8 mouse cellular contexts compared by ENCODE assay signal in genomic region chr9:108936418-108937364, GRCm38 (mm10). TPM values are rescaled to one million over a fixed set of nuclear protein-coding genes. Genes with fewer than 3 reads are reported as not detected.
A peak's percentile ranks its signal among the peaks of the same experiment; 100 is the strongest.
DNase-seq lines count a peak whose midpoint lies in the region; ATAC-seq and TF ChIP-seq lines count a peak whose summit lies in the region.

Uqcrc1 (plus strand) TSS chr9:108936633.

- peak within 1 kb of the TSS; percentile 59 for H3K4me2 ChIP-seq in heart, embryonic 15.5 days
- H3K4me2 ChIP-seq in liver, embryonic 14.5 days (ENCODE audit: low read depth), result peak within 1 kb of the TSS; percentile 81
- peak within 1 kb of the TSS; percentile 78 for H3K4me2 ChIP-seq in neural tube, embryonic 11.5 days (ENCODE audit: low read depth)
- H3K4me2 ChIP-seq in stomach, postnatal 0 days (replicated peaks; ENCODE audit: low read depth), result peak within 1 kb of the TSS; percentile 89

- H3K4me1 ChIP-seq in forebrain, embryonic 10.5 days, result peaks cover 11% of the 10 kb centered on the region
- 0 out of 2 replicates have a peak, but pooled peaks cover 6% of the 10 kb centered on the region for H3K4me1 ChIP-seq in heart, embryonic 15.5 days (replicated peaks)
- peaks cover 3 to 7% of the 10 kb centered on the region in 2 experiments for H3K4me1 ChIP-seq in liver, embryonic 14.5 days (replicated peaks; ENCODE audit: control insufficient read depth in 2 of 2, insufficient read depth in 2 of 2, low read length in 1 of 2)
- H3K4me1 ChIP-seq in neural tube, embryonic 11.5 days (ENCODE audit: control insufficient read depth, insufficient read depth, low read length), result 0 out of 2 replicates have a peak, but pooled peaks cover 2% of the 10 kb centered on the region
- H3K4me1 ChIP-seq in stomach, postnatal 0 days (replicated peaks; ENCODE audit: control insufficient read depth, insufficient read depth), result no peaks in the 10 kb centered on the region

- peak; percentile 99 for TF ChIP-seq CTCF in liver, embryonic 14.5 days (IDR thresholded peaks at IDR 0.05; ENCODE audit: low read depth)
- TF ChIP-seq CTCF in stomach, postnatal 0 days (IDR thresholded peaks at IDR 0.05; ENCODE audit: low read depth), result peak; percentile 97

- H3K27ac ChIP-seq in forebrain, embryonic 10.5 days, result peak within 1 kb of the TSS; percentile 89
- H3K27ac ChIP-seq in heart, embryonic 15.5 days, result peak within 1 kb of the TSS; percentile 86
- H3K27ac ChIP-seq in liver, embryonic 14.5 days, result no peak within 1 kb of the TSS; the same call in 1 of the 2 replicates
- no peak within 1 kb of the TSS for H3K27ac ChIP-seq in neural tube, embryonic 11.5 days (ENCODE audit: low read depth, low read length)
- peak within 1 kb of the TSS; percentile 80 for H3K27ac ChIP-seq in stomach, postnatal 0 days (replicated peaks)

- peak; percentile 92 to 93 for DNase-seq in CD8-positive naive resting alpha-beta T cell, adult 2 months (ENCODE audit: low read depth in 2 of 2, low spot score in 2 of 2)
- DNase-seq in c-Kit-positive CD71-negative TER-119-negative erythroid progenitor cells, embryonic 14.5 days (ENCODE audit: low read depth), result peak; percentile 99
- DNase-seq in forebrain, embryonic 10.5 days (ENCODE audit: extremely low spot score, low spot score), result peak; percentile 92
- peak; percentile 96 to 97 for DNase-seq in kidney, postnatal 25 days
- peak; percentile 96 to 97 (median 96) for DNase-seq in liver, embryonic 14.5 days (ENCODE audit: low read depth in 3 of 3, low spot score in 3 of 3)
- peak; percentile 98 for DNase-seq in neural tube, embryonic 11.5 days (ENCODE audit: low spot score)
- peak; percentile 96 for DNase-seq in stomach, postnatal 0 days (ENCODE audit: low spot score)

- no peak for TF ChIP-seq EP300 in liver, embryonic 14.5 days (IDR thresholded peaks at IDR 0.05; ENCODE audit: low read depth)
- TF ChIP-seq EP300 in stomach, postnatal 0 days (optimal IDR thresholded peaks at IDR 0.05), result no peak

- peaks cover 38% of the 10 kb centered on the region for H3K36me3 ChIP-seq in forebrain, embryonic 10.5 days (replicated peaks)
- H3K36me3 ChIP-seq in heart, embryonic 15.5 days, result peaks cover 37% of the 10 kb centered on the region
- H3K36me3 ChIP-seq in liver, embryonic 14.5 days (replicated peaks; ENCODE audit: control insufficient read depth, insufficient read depth, low read depth), result peaks cover 20% of the 10 kb centered on the region
- H3K36me3 ChIP-seq in neural tube, embryonic 11.5 days (ENCODE audit: control insufficient read depth, insufficient read depth, low read length), result peaks cover 8% of the 10 kb centered on the region
- H3K36me3 ChIP-seq in stomach, postnatal 0 days (ENCODE audit: control insufficient read depth, insufficient read depth, low read length), result peaks cover 5% of the 10 kb centered on the region

- H3K4me3 ChIP-seq in forebrain, embryonic 10.5 days, result peak within 1 kb of the TSS; percentile 91
- H3K4me3 ChIP-seq in heart, embryonic 15.5 days, result peak within 1 kb of the TSS; percentile 74
- H3K4me3 ChIP-seq in liver, embryonic 14.5 days (ENCODE audit: insufficient read depth in 1 of 2, low read depth in 2 of 2, low read length in 2 of 2), result peak within 1 kb of the TSS; percentile 86 to 90
- peak within 1 kb of the TSS; percentile 86 for H3K4me3 ChIP-seq in neural tube, embryonic 11.5 days (ENCODE audit: low read depth, low read length)
- peak within 1 kb of the TSS; percentile 75 for H3K4me3 ChIP-seq in stomach, postnatal 0 days (ENCODE audit: low read depth, low read length)

- ATAC-seq in heart, embryonic 15.5 days (replicated peaks; ENCODE audit: insufficient number of reproducible peaks, insufficient read depth, low FRiP score, low read depth), result peak; percentile 91
- peak; percentile 88 for ATAC-seq in liver, embryonic 14.5 days (ENCODE audit: insufficient read depth)
- ATAC-seq in neural tube, embryonic 11.5 days (ENCODE audit: insufficient read depth, low FRiP score, low TSS enrichment), result peak; percentile 85
- ATAC-seq in stomach, postnatal 0 days (ENCODE audit: low FRiP score, low TSS enrichment), result peak; percentile 94

- H3K27me3 ChIP-seq in forebrain, embryonic 10.5 days (ENCODE audit: poor library complexity, severe bottlenecking), result no peaks in the 10 kb centered on the region
- H3K27me3 ChIP-seq in heart, embryonic 15.5 days, result no peaks in the 10 kb centered on the region
- H3K27me3 ChIP-seq in liver, embryonic 14.5 days (ENCODE audit: control insufficient read depth, insufficient read depth, low read length), result no peaks in the 10 kb centered on the region
- H3K27me3 ChIP-seq in neural tube, embryonic 11.5 days (ENCODE audit: control insufficient read depth, insufficient read depth, low read length), result no peaks in the 10 kb centered on the region
- no peaks in the 10 kb centered on the region for H3K27me3 ChIP-seq in stomach, postnatal 0 days (ENCODE audit: control insufficient read depth, insufficient read depth, low read length)

- H3K9me3 ChIP-seq in forebrain, embryonic 10.5 days, result no peaks in the 10 kb centered on the region
- H3K9me3 ChIP-seq in heart, embryonic 15.5 days (replicated peaks), result no peaks in the 10 kb centered on the region
- no peaks in the 10 kb centered on the region for H3K9me3 ChIP-seq in liver, embryonic 14.5 days (ENCODE audit: control insufficient read depth, low read length)
- H3K9me3 ChIP-seq in neural tube, embryonic 11.5 days (ENCODE audit: control insufficient read depth, low read length), result no peaks in the 10 kb centered on the region
- no peaks in the 10 kb centered on the region for H3K9me3 ChIP-seq in stomach, postnatal 0 days (ENCODE audit: control insufficient read depth, low read length)

- H3K9ac ChIP-seq in heart, embryonic 15.5 days, result peak within 1 kb of the TSS; percentile 88
- H3K9ac ChIP-seq in liver, embryonic 14.5 days (replicated peaks), result peak within 1 kb of the TSS; percentile 84
- peak within 1 kb of the TSS; percentile 87 for H3K9ac ChIP-seq in neural tube, embryonic 11.5 days (ENCODE audit: low read length)
- peak within 1 kb of the TSS; percentile 82 for H3K9ac ChIP-seq in stomach, postnatal 0 days (ENCODE audit: low read length)

- WGBS in forebrain, embryonic 10.5 days, result 1% methylated on average over 58 of the region's 58 CpGs
- under 1% methylated on average over 58 of the region's 58 CpGs for WGBS in heart, embryonic 15.5 days
- WGBS in liver, embryonic 14.5 days (ENCODE audit: insufficient replicate concordance), result under 1% methylated on average over 58 of the region's 58 CpGs
- WGBS in neural tube, embryonic 11.5 days, result 2% methylated on average over 58 of the region's 58 CpGs
- WGBS in stomach, postnatal 0 days, result under 1% methylated on average over 58 of the region's 58 CpGs

RNA-seq across cellular contexts. Expression of gene Uqcrc1, which starts in this region (rescaled TPM):
- 468 and 481 TPM in 2 replicates for polyA plus RNA-seq in forebrain, embryonic 10.5 days (2016; fragmentation: Nextera tagmentation; extraction: Ambion mirVana)
- 885 and 887 TPM in 2 replicates for polyA plus RNA-seq in heart, embryonic 15.5 days (2015; fragmentation: Nextera tagmentation; extraction: Ambion mirVana)
- polyA plus RNA-seq in liver, embryonic 14.5 days (2012; rRNA removed), result 200 and 206 TPM in 2 replicates
- polyA plus RNA-seq in liver, embryonic 14.5 days (2014; fragmentation: Nextera tagmentation; extraction: Ambion mirVana), result 297 and 318 TPM in 2 replicates
- 439 and 457 TPM in 2 replicates for polyA plus RNA-seq in neural tube, embryonic 11.5 days (2014; fragmentation: Nextera tagmentation; extraction: Ambion mirVana)
- polyA plus RNA-seq in stomach, postnatal 0 days (2015; fragmentation: Nextera tagmentation; extraction: Ambion mirVana), result 476 and 497 TPM in 2 replicates

Comparison
In these comparisons a context has a peak if more than half of its experiments do, and no peak if none do; other contexts are left out.
1. H3K27ac ChIP-seq: peak in forebrain, embryonic 10.5 days (single experiment), heart, embryonic 15.5 days (single experiment) and stomach, postnatal 0 days (single experiment); none in liver, embryonic 14.5 days (single experiment) and neural tube, embryonic 11.5 days (single experiment).
2. Peak in every context shown above with its lines, with median percentiles within 50 percentile points of each other: DNase-seq, H3K4me3 ChIP-seq, ATAC-seq, H3K4me2 ChIP-seq and H3K9ac ChIP-seq.